17 mouse cellular contexts compared by ENCODE assay signal in genomic region chr6:122337546-122337945, GRCm38 (mm10). TPM values are rescaled to one million over a fixed set of nuclear protein-coding genes. Genes with fewer than 3 reads are reported as not detected.
DNase-seq lines count a peak whose midpoint lies in the region; ATAC-seq lines count a peak whose summit lies in the region.
"Had no signal": no experiment of that assay in that cellular context is flagged by ENCODE, and none has a peak within 500 bp of the region (broad histone marks: within the 10 kb centered on the region; RNA-seq: fewer than 3 reads in every experiment).

No protein-coding gene starts in this region.

- ATAC-seq in embryonic facial prominence, embryonic 12.5 days (ENCODE audit: insufficient number of reproducible peaks, insufficient read depth, low FRiP score, low TSS enrichment), result no peak
- no peak for ATAC-seq in limb, embryonic 13.5 days (ENCODE audit: low FRiP score, low read depth)
- ATAC-seq: intestine, embryonic 16.5 days; Patski had no signal

- peaks cover 17% of the 10 kb centered on the region for H3K4me1 ChIP-seq in embryonic facial prominence, embryonic 12.5 days
- H3K4me1 ChIP-seq in embryonic facial prominence, embryonic 10.5 days, result peaks cover 31% of the 10 kb centered on the region
- H3K4me1 ChIP-seq in limb, embryonic 13.5 days, result peaks cover 24% of the 10 kb centered on the region

- 59% methylated on average over 6 of the region's 6 CpGs for WGBS in embryonic facial prominence, embryonic 12.5 days
- 60% methylated on average over 6 of the region's 6 CpGs for WGBS in embryonic facial prominence, embryonic 10.5 days
- 48% methylated on average over 6 of the region's 6 CpGs for WGBS in limb, embryonic 13.5 days

- no peak overlapping the region for H3K4me3 ChIP-seq in embryonic facial prominence, embryonic 12.5 days
- no peak overlapping the region for H3K4me3 ChIP-seq in embryonic facial prominence, embryonic 10.5 days
- H3K4me3 ChIP-seq in limb, embryonic 13.5 days, result no peak overlapping the region
- H3K4me3 ChIP-seq: left cerebral cortex, adult 2 months had no signal

- peak overlapping the region; percentile 21 for H3K4me2 ChIP-seq in embryonic facial prominence, embryonic 12.5 days (replicated peaks)
- H3K4me2 ChIP-seq in limb, embryonic 13.5 days (replicated peaks), result peak overlapping the region; percentile 14

- no peaks in the 10 kb centered on the region for H3K9me3 ChIP-seq in embryonic facial prominence, embryonic 12.5 days
- H3K9me3 ChIP-seq in embryonic facial prominence, embryonic 10.5 days, result no peaks in the 10 kb centered on the region
- H3K9me3 ChIP-seq in limb, embryonic 13.5 days, result no peaks in the 10 kb centered on the region
- H3K9me3 ChIP-seq: midbrain, embryonic 12.5 days had no signal

- H3K27ac ChIP-seq in embryonic facial prominence, embryonic 12.5 days, result no peak overlapping the region; the same call in 1 of the 2 replicates
- H3K27ac ChIP-seq in embryonic facial prominence, embryonic 10.5 days (replicated peaks), result no peak overlapping the region
- H3K27ac ChIP-seq in limb, embryonic 13.5 days, result no peak overlapping the region
- H3K27ac ChIP-seq: left cerebral cortex, adult 2 months; midbrain, embryonic 12.5 days had no signal

- H3K9ac ChIP-seq in embryonic facial prominence, embryonic 12.5 days, result no peak overlapping the region
- H3K9ac ChIP-seq in limb, embryonic 13.5 days, result no peak overlapping the region

- H3K36me3 ChIP-seq in embryonic facial prominence, embryonic 12.5 days, result peaks cover 31% of the 10 kb centered on the region
- H3K36me3 ChIP-seq in embryonic facial prominence, embryonic 10.5 days (replicated peaks), result peaks cover 40% of the 10 kb centered on the region
- H3K36me3 ChIP-seq in limb, embryonic 13.5 days, result peaks cover 33% of the 10 kb centered on the region

- no peaks in the 10 kb centered on the region for H3K27me3 ChIP-seq in embryonic facial prominence, embryonic 12.5 days
- no peaks in the 10 kb centered on the region for H3K27me3 ChIP-seq in embryonic facial prominence, embryonic 10.5 days (replicated peaks; ENCODE audit: low read depth, poor library complexity, severe bottlenecking)
- no peaks in the 10 kb centered on the region for H3K27me3 ChIP-seq in limb, embryonic 13.5 days
- H3K27me3 ChIP-seq: midbrain, embryonic 12.5 days; Patski had no signal

- intact Hi-C loops in left cerebral cortex, postnatal 4 days (cut with DNase I), result loop anchor here (5.0 kb wide), 1 partner anchor 55 kb away; no protein-coding TSS in a partner anchor

- no peak for DNase-seq in embryonic facial prominence, embryonic 10.5 days (ENCODE audit: low spot score)
- DNase-seq in left cerebral cortex, postnatal 4 days, result peak; percentile 15
- DNase-seq in left cerebral cortex, adult 18-20 months (ENCODE audit: low spot score in 2 of 2), result no peak
- DNase-seq in cerebellum, adult 8-10 months, result peak; percentile 23
- DNase-seq in layer of hippocampus, adult 11-12 months (ENCODE audit: low spot score), result no peak
- no peak for DNase-seq in gastrocnemius, adult 8-10 months (ENCODE audit: low spot score in 2 of 2)
- DNase-seq: adrenal gland, postnatal 10 days; thymus, postnatal 36 days had no signal

RNA-seq across cellular contexts. Expression of gene Phc1, which starts 2.8 kb away (rescaled TPM):
- 29.4 and 30.0 TPM in 2 replicates for polyA plus RNA-seq in embryonic facial prominence, embryonic 12.5 days (2016; fragmentation: Nextera tagmentation; extraction: Ambion mirVana)
- 28.9 and 29.5 TPM in 2 replicates for polyA plus RNA-seq in embryonic facial prominence, embryonic 10.5 days (2016; fragmentation: Nextera tagmentation; extraction: Ambion mirVana)
- total RNA-seq in left cerebral cortex, postnatal 4 days (2021), result 100 to 1,000 TPM; 107 to 111 TPM
- 10 to 100 TPM; 58.2 to 62.3 TPM for total RNA-seq in left cerebral cortex, adult 18-20 months (2021)
- 26.1 and 28.4 TPM in 2 replicates for polyA plus RNA-seq in limb, embryonic 13.5 days (2015; fragmentation: Nextera tagmentation; extraction: Ambion mirVana)
- 10 to 100 TPM; 28.7 to 43.0 (median 33.0) TPM for total RNA-seq in gastrocnemius, adult 8-10 months (2022)

RNA-seq across cellular contexts. Expression of gene M6pr, which starts 29.0 kb away (rescaled TPM):
- 72.6 and 75.1 TPM in 2 replicates for polyA plus RNA-seq in embryonic facial prominence, embryonic 12.5 days (2016; fragmentation: Nextera tagmentation; extraction: Ambion mirVana)
- 80.4 and 85.2 TPM in 2 replicates for polyA plus RNA-seq in embryonic facial prominence, embryonic 10.5 days (2016; fragmentation: Nextera tagmentation; extraction: Ambion mirVana)
- total RNA-seq in left cerebral cortex, postnatal 4 days (2021), result 10 to 100 TPM; 35.2 to 38.2 TPM
- 10 to 100 TPM; 72.9 to 79.3 TPM for total RNA-seq in left cerebral cortex, adult 18-20 months (2021)
- 77.6 and 79.1 TPM in 2 replicates for polyA plus RNA-seq in limb, embryonic 13.5 days (2015; fragmentation: Nextera tagmentation; extraction: Ambion mirVana)
- 10 to 100 TPM; 19.2 to 22.7 (median 21.5) TPM for total RNA-seq in gastrocnemius, adult 8-10 months (2022)

RNA-seq across cellular contexts. Expression of gene Klrg1, which starts 54.9 kb away (rescaled TPM):
- polyA plus RNA-seq in embryonic facial prominence, embryonic 12.5 days (2016; fragmentation: Nextera tagmentation; extraction: Ambion mirVana), result 0.15 TPM in 2 replicates
- polyA plus RNA-seq in embryonic facial prominence, embryonic 10.5 days (2016; fragmentation: Nextera tagmentation; extraction: Ambion mirVana), result not detected in 2 replicates
- total RNA-seq in left cerebral cortex, postnatal 4 days (2021), result under 1 TPM in 1 of 2 experiments, not detected in 1; 0.66 TPM
- total RNA-seq in left cerebral cortex, adult 18-20 months (2021), result under 1 TPM in 1 of 2 experiments, not detected in 1; 0.23 TPM
- polyA plus RNA-seq in limb, embryonic 13.5 days (2015; fragmentation: Nextera tagmentation; extraction: Ambion mirVana), result 0.22 and 0.27 TPM in 2 replicates
- total RNA-seq in gastrocnemius, adult 8-10 months (2022), result under 1 TPM in 1 of 4 experiments, not detected in 3; 0.27 TPM
- total RNA-seq: left cerebral cortex, adult 2 months had no signal
- polyA plus RNA-seq: forebrain, embryonic 11.5 days; heart, embryonic 14.5 days; intestine, embryonic 16.5 days; liver, embryonic 16.5 days; Patski had no signal

Comparison
In these comparisons a context has a peak if more than half of its experiments do, and no peak if none do; other contexts are left out.
1. DNase-seq: peak in left cerebral cortex, postnatal 4 days (single experiment) and cerebellum, adult 8-10 months (single experiment); none in embryonic facial prominence, embryonic 10.5 days (single experiment), left cerebral cortex, adult 18-20 months (0 of 2), layer of hippocampus, adult 11-12 months (single experiment) and gastrocnemius, adult 8-10 months (0 of 2).